Mouse (Mus musculus) forebrain, embryonic 14.5 days (tissue): ENCODE measurements around the gene Hyal2. TPM values are rescaled to one million over a fixed set of nuclear protein-coding genes. Genes with fewer than 3 reads are reported as not detected.
A peak's percentile ranks its signal among the peaks of the same experiment; 100 is the strongest.

Source experiments
- ATAC-seq: fragments of 200-750 bp; cut with Nextera tagmentation; 2 replicates; pipeline ENCODE4 v1.8.0; 2017; ENCODE audit warnings: mild to moderate bottlenecking, moderate library complexity
- DNase-seq: peaks from one replicate; pipeline ENCODE4 v3.0.0-alpha.2; 2015; ENCODE audit warnings: low spot score
- H3K27ac ChIP-seq: fragments of 300-500 bp; sonication (generic); 2 replicates; pipeline ENCODE4 v1.5.1; 2014; ENCODE audit warnings: low read depth, mild to moderate bottlenecking, control low read depth, low read length, moderate library complexity
- H3K27me3 ChIP-seq: fragments of 300-500 bp; sonication (generic); replicated peaks from 2 replicates; pipeline ENCODE4 v1.6.1; 2014; ENCODE audit warnings: low read length, control low read depth, mixed read lengths; ENCODE audit not compliant: control insufficient read depth, insufficient read depth
- H3K36me3 ChIP-seq: fragments of 300-500 bp; sonication (generic); 2 replicates; pipeline ENCODE4 v1.6.1; 2014; ENCODE audit warnings: low read length, control low read depth; ENCODE audit not compliant: control insufficient read depth, insufficient read depth
- H3K4me1 ChIP-seq: fragments of 300-500 bp; sonication (generic); 2 replicates; pipeline ENCODE4 v1.6.1; 2014; ENCODE audit warnings: antibody characterized with exemption, low read length, control low read depth; ENCODE audit not compliant: control insufficient read depth, insufficient read depth
- H3K4me2 ChIP-seq: fragments of 300-500 bp; sonication (generic); 2 replicates; pipeline ENCODE4 v1.6.1; 2014; ENCODE audit warnings: mild to moderate bottlenecking, control low read depth, low read length
- H3K4me3 ChIP-seq: fragments of 300-500 bp; sonication (generic); 2 replicates; pipeline ENCODE4 v1.5.1; 2014; ENCODE audit warnings: low read depth, low read length, control low read depth
- H3K9ac ChIP-seq: fragments of 300-500 bp; sonication (generic); 2 replicates; pipeline ENCODE4 v1.6.1; 2014; ENCODE audit warnings: mild to moderate bottlenecking, low read length, control low read depth, moderate library complexity
- H3K9me3 ChIP-seq: fragments of 300-500 bp; sonication (generic); replicated peaks from 2 replicates; pipeline ENCODE4 v1.6.1; 2016; ENCODE audit warnings: low read length, control low read depth, mixed read lengths; ENCODE audit not compliant: control insufficient read depth
- whole genome bisulfite sequencing: fragments of 180-500 bp; shearing (Covaris S2); extraction: QIAGEN DNeasy Blood & Tissue Kit; methylation state at CpG from one replicate; pipeline ENCODE4 v1.1.7; 2014; 5-methylcytosine and 5-hydroxymethylcytosine counted together
- polyA plus RNA-seq: library from polyadenylated mRNA; unstranded; fragments of >200 nt; fragmentation: Nextera tagmentation; extraction: Ambion mirVana; gene quantifications from 2 replicates; pipeline ENCODE4 v1.2.1, GENCODE M21; 2014

The Hyal2 gene
- 98.0 and 109 TPM in 2 replicates for polyA plus RNA-seq

- no peaks in the 10 kb centered on the region for H3K9me3 ChIP-seq
- no peak for DNase-seq
- H3K4me1 ChIP-seq = peaks cover 31% of the 10 kb centered on the region
- peak within 1 kb of the TSS; percentile 92 for H3K9ac ChIP-seq
- peaks cover 43% of the 10 kb centered on the region for H3K36me3 ChIP-seq
- H3K27me3 ChIP-seq = no peaks in the 10 kb centered on the region
- H3K4me3 ChIP-seq = peak within 1 kb of the TSS; percentile 88
- no peak for ATAC-seq
- peak within 1 kb of the TSS; percentile 92 for H3K4me2 ChIP-seq
- 4% methylated on average over 18 of the region's 18 CpGs for WGBS
- peak within 1 kb of the TSS; percentile 77 for H3K27ac ChIP-seq
These were observed at the start of gene Hyal2 for GRCm38 (mm10) chr9:107567702-107568319. TSS of gene Hyal2 (plus strand) at chr9:107567945.

GRCm38 (mm10) chr9:107520331-107520730 lies 47.4 kb upstream of the Hyal2 start:
- H3K27ac ChIP-seq = no peak overlapping the region
- 35% methylated on average over 6 of the region's 6 CpGs for WGBS
- ATAC-seq = no peak

GRCm38 (mm10) chr9:107521190-107521589 lies 46.6 kb upstream of the Hyal2 start:
- H3K4me3 ChIP-seq = no peak overlapping the region
- H3K27ac ChIP-seq = no peak overlapping the region
- no peaks in the 10 kb centered on the region for H3K9me3 ChIP-seq
- no peak overlapping the region for H3K4me2 ChIP-seq
- ATAC-seq (no peak), DNase-seq (no peak)
- H3K9ac ChIP-seq = no peak overlapping the region
- 63% methylated on average over 5 of the region's 5 CpGs for WGBS
- peaks cover 6% of the 10 kb centered on the region; the same call in 1 of the 2 replicates for H3K27me3 ChIP-seq
- peaks cover 8% of the 10 kb centered on the region; the same call in 1 of the 2 replicates for H3K4me1 ChIP-seq
- 0 out of 2 replicates have a peak, but pooled peaks cover 3% of the 10 kb centered on the region for H3K36me3 ChIP-seq

More at GRCm38 (mm10) chr9:107520331-107520730, 47.4 kb upstream of the Hyal2 start:
- Histone ChIP-seq H3K36me3 (0 out of 2 replicates have a peak, but pooled peaks cover 3% of the 10 kb centered on the region), H3K27me3 (no peaks in the 10 kb centered on the region), H3K4me2 (no peak overlapping the region), H3K4me1 (peaks cover 7% of the 10 kb centered on the region; the same call in 1 of the 2 replicates), H3K9ac (no peak overlapping the region), H3K4me3 (no peak overlapping the region), H3K9me3 (no peaks in the 10 kb centered on the region)
- DNase-seq = no peak

GRCm38 (mm10) chr9:107521711-107522399 lies 45.9 kb upstream of the Hyal2 start:
- Histone ChIP-seq H3K9me3 (no peaks in the 10 kb centered on the region), H3K4me1 (peaks cover 12% of the 10 kb centered on the region; the same call in 1 of the 2 replicates), H3K27me3 (peaks cover 13% of the 10 kb centered on the region), H3K27ac (no peak overlapping the region), H3K9ac (peak overlapping the region; percentile 32; the same call in 1 of the 2 replicates), H3K36me3 (0 out of 2 replicates have a peak, but pooled peaks cover 3% of the 10 kb centered on the region), H3K4me3 (no peak overlapping the region), H3K4me2 (peak overlapping the region; percentile 28)
- no peak for DNase-seq
- peak; percentile 37; the same call in 1 of the 2 replicates for ATAC-seq
- 20% methylated on average over 24 of the region's 25 CpGs for WGBS

- 0 out of 2 replicates have a peak, but pooled peaks cover 3% of the 10 kb centered on the region for H3K36me3 ChIP-seq
- DNase-seq (no peak), ATAC-seq (no peak)
- peak overlapping the region; percentile 28; the same call in 1 of the 2 replicates for H3K4me2 ChIP-seq
- H3K9ac ChIP-seq = no peak overlapping the region; the same call in 1 of the 2 replicates
- peaks cover 18% of the 10 kb centered on the region for H3K27me3 ChIP-seq
- WGBS = 18% methylated on average over 2 of the region's 2 CpGs
- no peak overlapping the region for H3K4me3 ChIP-seq
- peaks cover 12% of the 10 kb centered on the region; the same call in 1 of the 2 replicates for H3K4me1 ChIP-seq
- H3K27ac ChIP-seq = no peak overlapping the region
- H3K9me3 ChIP-seq = no peaks in the 10 kb centered on the region
These were observed 45.4 kb upstream of the Hyal2 start for GRCm38 (mm10) chr9:107522400-107522711.

- no peaks in the 10 kb centered on the region for H3K9me3 ChIP-seq
- H3K27ac ChIP-seq = no peak overlapping the region
- peak overlapping the region; percentile 21; the same call in 1 of the 2 replicates for H3K9ac ChIP-seq
- DNase-seq (no peak), ATAC-seq (peak; percentile 55)
- H3K27me3 ChIP-seq = peaks cover 19% of the 10 kb centered on the region
- peak overlapping the region; percentile 22 for H3K4me3 ChIP-seq
- WGBS = 4% methylated on average over 43 of the region's 44 CpGs
- peaks cover 12% of the 10 kb centered on the region; the same call in 1 of the 2 replicates for H3K4me1 ChIP-seq
- H3K36me3 ChIP-seq = no peaks in the 10 kb centered on the region
- peak overlapping the region; percentile 43 for H3K4me2 ChIP-seq
These were observed 41.3 kb upstream of the Hyal2 start for GRCm38 (mm10) chr9:107526198-107527026.

GRCm38 (mm10) chr9:107533791-107534407 lies 33.8 kb upstream of the Hyal2 start, which contains the start of gene Tmem115:
TSS of gene Tmem115 (plus strand) at chr9:107533945.
- Histone ChIP-seq H3K27ac (peak within 1 kb of the TSS; percentile 58; the same call in 1 of the 2 replicates), H3K27me3 (no peaks in the 10 kb centered on the region), H3K4me1 (peaks cover 22% of the 10 kb centered on the region), H3K9ac (peak within 1 kb of the TSS; percentile 88), H3K4me2 (peak within 1 kb of the TSS; percentile 100), H3K36me3 (peaks cover 24% of the 10 kb centered on the region), H3K9me3 (no peaks in the 10 kb centered on the region), H3K4me3 (peak within 1 kb of the TSS; percentile 97)
- ATAC-seq = peak; percentile 99
- WGBS = under 1% methylated on average over 45 of the region's 48 CpGs
- peak; percentile 99 for DNase-seq
